Mouse (Mus musculus) CH12.LX (cell line): ENCODE results near the gene Sec14l4.

Experiments
- CTCF ChIP-seq, 2 experiments: IDR thresholded peaks in 1 of 2; conservative IDR thresholded peaks in 1 of 2; 2 replicates each; pipeline ENCODE4 v1.5.1; 2011 to 2012; ENCODE audit warnings: low read depth in 2 of 2, low read length in 2 of 2, improper control_type of control experiment in 1 of 2, inconsistent platforms in 1 of 2, mild to moderate bottlenecking in 1 of 2, moderate library complexity in 1 of 2
- MAFK ChIP-seq: IDR thresholded peaks from 2 replicates; pipeline ENCODE4 v1.6.1; 2011; ENCODE audit warnings: low read length, improper control_type of control experiment; ENCODE audit not compliant: insufficient replicate concordance
- POLR2A ChIP-seq: IDR thresholded peaks from 2 replicates; pipeline ENCODE4 v1.6.1; 2011; ENCODE audit warnings: low read depth, mild to moderate bottlenecking, improper control_type of control experiment, low read length
- UBTF ChIP-seq: IDR thresholded peaks from 2 replicates; pipeline ENCODE4 v1.6.1; 2012; ENCODE audit warnings: low read depth, mild to moderate bottlenecking, inconsistent platforms, low read length, improper control_type of control experiment, moderate library complexity

DNA sequence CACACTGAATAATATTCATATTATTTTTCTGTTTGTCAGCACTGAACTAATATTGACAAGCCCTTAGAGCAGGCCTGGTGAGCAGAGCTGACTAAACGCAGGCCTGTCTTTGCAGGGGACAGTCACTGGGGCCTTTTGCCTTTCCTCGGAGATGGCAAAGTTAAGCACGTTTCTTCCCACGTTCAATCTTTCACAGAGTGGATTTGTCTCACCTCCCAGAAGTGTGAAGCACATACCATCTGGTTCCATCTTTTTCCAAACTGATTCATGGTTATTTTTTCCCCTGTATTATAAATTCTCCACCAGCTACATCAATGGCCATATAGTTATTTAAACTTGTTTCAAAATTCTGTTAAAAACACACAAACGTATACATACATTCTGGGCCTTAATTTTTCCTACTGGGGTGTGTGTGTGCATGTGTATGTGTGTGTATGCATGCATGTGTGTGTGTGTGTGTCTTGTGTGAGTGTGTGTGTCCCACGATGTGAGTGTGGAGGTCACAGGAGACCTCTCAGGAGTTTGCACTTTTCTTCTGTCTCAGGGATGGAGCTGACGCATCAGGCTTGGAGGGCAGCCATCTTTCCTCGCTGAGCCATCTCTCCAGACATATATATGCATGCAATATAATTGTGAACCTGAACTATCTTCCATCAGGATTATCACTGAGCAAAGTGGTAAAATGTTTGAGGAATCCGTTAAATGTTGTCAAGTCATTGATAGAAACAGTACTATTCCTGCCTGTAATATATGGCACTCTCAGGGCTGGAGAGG is 3.5 kb upstream of the Sec14l4 start:
- no peak for TF ChIP-seq CTCF (conservative IDR thresholded peaks at IDR 0.05 in 1 of 2, IDR thresholded peaks at IDR 0.05 in 1 of 2; ENCODE audit: low read depth in 2 of 2, low read length in 2 of 2)
- TF ChIP-seq MAFK: no peak
- TF ChIP-seq POLR2A: no peak
- no peak for TF ChIP-seq UBTF
